Mouse (Mus musculus) midbrain, embryonic 15.5 days (tissue): ENCODE measurements around the gene Ndufaf2. TPM values are rescaled to one million over a fixed set of nuclear protein-coding genes. Genes with fewer than 3 reads are reported as not detected.

Experiments used
- ATAC-seq: fragments of 200-750 bp; cut with Nextera tagmentation; replicated peaks from 2 replicates; pipeline ENCODE4 v1.8.0; 2017; ENCODE audit warnings: moderate TSS enrichment
- H3K27ac ChIP-seq: fragments of 300-500 bp; sonication (generic); 2 replicates; pipeline ENCODE4 v1.5.1; 2015; ENCODE audit warnings: mild to moderate bottlenecking, inconsistent platforms
- H3K27me3 ChIP-seq: fragments of 300-500 bp; sonication (generic); replicated peaks from 2 replicates; pipeline ENCODE4 v1.6.1; 2015; ENCODE audit warnings: inconsistent platforms
- H3K36me3 ChIP-seq: fragments of 300-500 bp; sonication (generic); replicated peaks from 2 replicates; pipeline ENCODE4 v1.6.1; 2015; ENCODE audit warnings: inconsistent platforms
- H3K4me1 ChIP-seq: fragments of 300-500 bp; sonication (generic); 2 replicates; pipeline ENCODE4 v1.6.1; 2015; ENCODE audit warnings: inconsistent platforms
- H3K4me2 ChIP-seq: fragments of 300-500 bp; sonication (generic); 2 replicates; pipeline ENCODE4 v1.6.1; 2015; ENCODE audit warnings: inconsistent platforms, mild to moderate bottlenecking, moderate library complexity
- H3K4me3 ChIP-seq: fragments of 300-500 bp; sonication (generic); 2 replicates; pipeline ENCODE4 v1.5.1; 2015; ENCODE audit warnings: mild to moderate bottlenecking, inconsistent platforms
- H3K9ac ChIP-seq: fragments of 300-500 bp; sonication (generic); 2 replicates; pipeline ENCODE4 v1.6.1; 2015; ENCODE audit warnings: mild to moderate bottlenecking, inconsistent platforms
- H3K9me3 ChIP-seq: fragments of 300-500 bp; sonication (generic); 2 replicates; pipeline ENCODE4 v1.6.1; 2016; ENCODE audit warnings: inconsistent platforms
- WGBS: fragments of 180-500 bp; shearing (Covaris S2); methylation state at CpG from one replicate; pipeline ENCODE4 v1.1.7; 2015; ENCODE audit warnings: mixed read lengths; 5-methylcytosine and 5-hydroxymethylcytosine counted together
- polyA plus RNA-seq: library from polyadenylated mRNA; unstranded; fragments of >200 nt; fragmentation: Nextera tagmentation; extraction: Ambion mirVana; gene quantifications from 2 replicates; pipeline ENCODE4 v1.2.1, GENCODE M21; 2015

The Ndufaf2 gene
- polyA plus RNA-seq, 1 experiment from 2014 or later = 65.8 TPM

DNA sequence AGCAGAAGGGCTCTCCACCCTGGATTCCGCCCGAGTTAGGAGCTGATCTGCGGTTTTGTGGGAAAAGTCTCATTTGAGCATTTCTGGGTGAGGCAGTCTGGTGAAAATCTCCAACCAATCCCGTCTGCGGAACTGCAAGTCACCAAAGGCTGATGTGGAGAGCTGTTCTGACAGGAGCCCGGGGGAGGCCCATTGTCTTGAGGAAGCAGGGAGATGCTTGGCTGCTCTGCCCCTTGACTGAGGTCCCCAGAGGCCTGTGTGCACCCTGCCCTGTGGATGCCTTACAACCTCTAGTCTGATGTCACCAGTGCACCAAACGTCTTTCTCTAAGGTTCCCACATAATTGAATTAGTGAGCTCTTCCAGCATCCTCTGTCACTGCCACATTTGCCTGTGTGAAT, 163.2 kb downstream of the Ndufaf2 start:
- Histone ChIP-seq H3K9me3 (no peaks in the 10 kb centered on the region), H3K9ac (no peak overlapping the region), H3K4me1 (0 out of 2 replicates have a peak, but pooled peaks cover 3% of the 10 kb centered on the region), H3K27ac (no peak overlapping the region), H3K27me3 (no peaks in the 10 kb centered on the region), H3K36me3 (no peaks in the 10 kb centered on the region), H3K4me2 (no peak overlapping the region), H3K4me3 (no peak overlapping the region)
- WGBS = 30% methylated on average over 7 of the region's 7 CpGs
- no peak for ATAC-seq

DNA sequence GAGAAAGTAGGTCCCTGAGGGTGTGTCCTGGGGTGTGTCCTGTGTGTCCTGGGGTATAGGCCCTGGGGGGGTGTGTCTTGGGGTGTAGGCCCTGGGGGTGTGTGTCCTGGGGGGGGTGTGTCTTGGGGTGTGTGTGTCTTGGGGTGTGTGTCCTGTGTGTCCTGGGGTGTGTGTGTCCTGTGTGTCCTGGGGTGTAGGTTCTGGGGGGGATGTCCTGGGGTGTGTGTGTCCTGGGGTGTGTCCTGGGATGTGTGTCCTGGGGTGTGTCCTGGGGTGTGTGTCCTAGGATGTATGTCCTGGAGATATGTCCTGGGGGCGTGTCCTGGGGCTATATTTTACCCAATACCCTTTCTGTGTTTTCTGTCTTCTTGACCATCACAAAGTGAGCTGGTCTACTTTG, 165.8 kb downstream of the Ndufaf2 start:
- ATAC-seq = no peak
- H3K9me3 ChIP-seq = no peaks in the 10 kb centered on the region
- H3K4me3 ChIP-seq = no peak overlapping the region
- H3K36me3 ChIP-seq = no peaks in the 10 kb centered on the region
- no peak overlapping the region for H3K4me2 ChIP-seq
- no peak overlapping the region for H3K9ac ChIP-seq
- no peak overlapping the region for H3K27ac ChIP-seq
- H3K4me1 ChIP-seq = 0 out of 2 replicates have a peak, but pooled peaks cover 3% of the 10 kb centered on the region
- H3K27me3 ChIP-seq = no peaks in the 10 kb centered on the region
- 95% methylated on average over 1 of the region's 1 CpGs for WGBS

- no peaks in the 10 kb centered on the region for H3K27me3 ChIP-seq
Measured at GRCm38 (mm10) chr13:107984641-107985040, 173.8 kb downstream of the Ndufaf2 start.

DNA sequence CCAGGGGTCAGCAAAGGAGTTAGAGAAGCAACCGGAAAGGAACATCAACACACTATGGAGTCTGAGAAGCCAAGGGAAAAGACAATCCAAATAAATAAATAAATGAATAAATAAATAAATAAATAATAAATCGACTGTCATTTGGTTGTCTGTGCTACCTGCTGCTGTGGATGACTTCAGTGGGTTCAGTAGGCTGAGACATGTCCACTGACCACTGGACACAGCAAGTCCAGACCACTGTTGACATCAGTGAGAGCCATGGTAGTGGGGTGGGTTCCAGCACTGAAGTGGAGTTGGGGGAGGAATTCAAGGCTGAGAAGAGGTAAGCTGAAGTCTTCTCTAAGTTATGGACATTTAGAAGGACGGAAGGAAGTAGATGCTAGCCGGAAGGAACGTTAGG, 174.2 kb downstream of the Ndufaf2 start:
- Histone ChIP-seq H3K9ac (no peak overlapping the region), H3K36me3 (no peaks in the 10 kb centered on the region), H3K9me3 (no peaks in the 10 kb centered on the region), H3K4me1 (no peaks in the 10 kb centered on the region), H3K27ac (no peak overlapping the region), H3K4me3 (no peak overlapping the region), H3K4me2 (no peak overlapping the region), H3K27me3 (no peaks in the 10 kb centered on the region)
- no peak for ATAC-seq
- 92% methylated on average over 5 of the region's 5 CpGs for WGBS

More at GRCm38 (mm10) chr13:107984641-107985040, 173.8 kb downstream of the Ndufaf2 start:
- H3K9ac ChIP-seq = no peak overlapping the region
- H3K27ac ChIP-seq = no peak overlapping the region
- no peaks in the 10 kb centered on the region for H3K9me3 ChIP-seq
- WGBS = 88% methylated on average over 5 of the region's 5 CpGs
- H3K4me3 ChIP-seq = no peak overlapping the region
- H3K36me3 ChIP-seq = no peaks in the 10 kb centered on the region
- ATAC-seq = no peak
- no peaks in the 10 kb centered on the region for H3K4me1 ChIP-seq
- H3K4me2 ChIP-seq = no peak overlapping the region

DNA sequence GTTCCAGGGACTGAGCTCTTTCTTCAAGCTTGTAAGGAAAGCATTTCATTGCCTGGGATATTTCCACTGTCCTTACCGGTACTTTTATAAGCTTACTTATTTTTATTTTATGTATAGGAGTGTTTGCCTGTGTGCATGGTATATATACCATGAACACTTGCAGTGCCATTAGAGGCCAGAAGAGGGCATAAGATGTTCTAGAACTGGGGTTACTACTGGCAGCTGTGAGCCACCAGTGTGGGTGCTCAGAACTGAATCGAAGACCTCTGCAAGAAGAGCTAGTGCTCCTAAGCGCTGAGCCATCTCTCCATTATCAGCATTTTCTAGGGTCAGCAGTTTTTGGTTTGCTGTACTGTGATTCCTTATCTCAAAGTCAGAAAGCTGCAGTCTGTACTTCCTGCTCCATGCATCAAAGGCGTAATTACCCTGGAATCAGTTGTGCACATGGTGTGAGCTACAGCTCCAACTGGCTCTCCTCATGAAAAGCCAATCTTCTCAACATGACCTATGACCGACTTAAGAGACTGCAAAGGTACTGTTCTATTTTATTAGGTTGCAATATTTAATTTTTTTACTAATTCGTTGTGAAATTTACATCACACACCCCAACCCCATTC, 175.1 kb downstream of the Ndufaf2 start:
- Histone ChIP-seq H3K4me2 (no peak overlapping the region), H3K36me3 (no peaks in the 10 kb centered on the region), H3K4me1 (no peaks in the 10 kb centered on the region), H3K27me3 (no peaks in the 10 kb centered on the region), H3K9ac (no peak overlapping the region), H3K4me3 (no peak overlapping the region), H3K9me3 (no peaks in the 10 kb centered on the region), H3K27ac (no peak overlapping the region)
- WGBS = 95% methylated on average over 6 of the region's 6 CpGs
- no peak for ATAC-seq

DNA sequence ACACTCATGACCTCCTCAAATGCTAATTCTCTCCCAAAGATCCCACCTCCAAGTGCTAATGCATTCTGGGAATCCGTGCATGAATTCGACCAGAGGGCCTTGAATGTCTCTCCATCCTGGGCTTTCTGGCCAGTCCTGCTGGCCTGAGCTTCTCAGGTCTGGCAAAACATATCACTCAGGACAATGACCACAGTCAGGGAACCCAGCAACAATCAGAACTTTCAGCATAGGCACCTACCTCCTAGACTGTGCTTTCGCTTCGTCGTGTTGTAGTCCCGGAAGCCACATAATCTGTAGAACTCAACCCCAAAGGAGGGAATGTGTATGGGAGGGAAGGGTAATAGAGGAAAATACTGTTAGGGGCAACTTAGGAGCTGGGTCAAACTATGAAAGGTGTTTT, 179.0 kb downstream of the Ndufaf2 start:
- no peak for ATAC-seq
- 94% methylated on average over 6 of the region's 6 CpGs for WGBS

DNA sequence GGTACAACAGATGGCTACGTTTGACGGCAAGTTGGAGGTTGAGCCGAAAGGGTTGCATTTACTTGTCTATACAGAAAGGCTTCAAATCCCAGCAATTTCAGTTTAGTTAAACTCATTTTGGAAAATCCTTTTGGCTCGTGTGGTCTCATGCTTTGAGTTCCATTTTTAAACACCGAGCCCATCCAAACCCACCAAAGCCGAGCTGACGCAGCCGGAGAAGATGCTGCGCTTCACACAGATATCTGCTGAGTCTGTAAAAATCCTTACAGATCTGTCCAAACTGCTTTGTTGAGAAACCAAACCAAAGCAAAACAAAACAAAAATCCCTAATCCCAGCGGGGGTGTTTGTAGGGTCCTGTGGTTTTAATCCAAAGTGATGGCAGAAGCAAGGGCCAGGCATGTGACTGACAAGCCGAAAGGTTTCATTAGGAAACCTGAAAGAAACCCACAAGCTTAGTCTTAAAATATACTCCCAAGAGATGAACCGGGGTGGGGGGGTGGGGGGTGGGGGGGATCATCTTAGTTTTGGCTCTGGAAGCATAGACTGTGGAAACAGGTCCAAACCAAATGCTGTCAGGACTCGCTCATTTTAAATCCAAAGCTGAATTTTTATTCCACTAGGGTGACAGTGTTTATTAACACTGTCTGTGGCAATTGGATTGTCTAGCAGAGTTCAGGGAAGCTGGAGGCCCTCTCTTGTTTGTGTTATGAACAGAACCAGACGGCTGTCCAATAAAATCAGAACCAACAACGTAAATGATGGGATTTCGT, 181.4 kb downstream of the Ndufaf2 start:
- H3K27ac ChIP-seq = no peak overlapping the region
- H3K4me1 ChIP-seq = no peaks in the 10 kb centered on the region
- 75% methylated on average over 16 of the region's 16 CpGs for WGBS
- no peak overlapping the region for H3K9ac ChIP-seq
- no peaks in the 10 kb centered on the region for H3K9me3 ChIP-seq
- H3K4me2 ChIP-seq = no peak overlapping the region
- no peak overlapping the region for H3K4me3 ChIP-seq
- H3K36me3 ChIP-seq = no peaks in the 10 kb centered on the region
- no peaks in the 10 kb centered on the region for H3K27me3 ChIP-seq
- no peak for ATAC-seq

More for the DNA sequence above, 179.0 kb downstream of the Ndufaf2 start:
- no peak overlapping the region for H3K4me2 ChIP-seq
- no peak overlapping the region for H3K9ac ChIP-seq
- H3K4me3 ChIP-seq = no peak overlapping the region
- H3K27me3 ChIP-seq = no peaks in the 10 kb centered on the region
- no peaks in the 10 kb centered on the region for H3K4me1 ChIP-seq
- H3K36me3 ChIP-seq = no peaks in the 10 kb centered on the region
- no peak overlapping the region for H3K27ac ChIP-seq
- H3K9me3 ChIP-seq = no peaks in the 10 kb centered on the region

GRCm38 (mm10) chr13:107972451-107972850, 186.0 kb downstream of the Ndufaf2 start:
- ATAC-seq = no peak
- 86% methylated on average over 4 of the region's 4 CpGs for WGBS

GRCm38 (mm10) chr13:107971868-107972267, 186.6 kb downstream of the Ndufaf2 start:
- H3K27me3 ChIP-seq = no peaks in the 10 kb centered on the region
- no peak overlapping the region for H3K4me3 ChIP-seq
- no peak overlapping the region for H3K4me2 ChIP-seq
- H3K4me1 ChIP-seq = peaks cover 14% of the 10 kb centered on the region
- H3K27ac ChIP-seq = no peak overlapping the region
- 44% methylated on average over 7 of the region's 7 CpGs for WGBS
- H3K9me3 ChIP-seq = no peaks in the 10 kb centered on the region
- H3K36me3 ChIP-seq = no peaks in the 10 kb centered on the region
- no peak overlapping the region for H3K9ac ChIP-seq
- ATAC-seq = no peak

More at GRCm38 (mm10) chr13:107972451-107972850, 186.0 kb downstream of the Ndufaf2 start:
- Histone ChIP-seq H3K9ac (no peak overlapping the region), H3K27ac (no peak overlapping the region), H3K9me3 (no peaks in the 10 kb centered on the region), H3K27me3 (no peaks in the 10 kb centered on the region), H3K4me1 (peaks cover 14% of the 10 kb centered on the region), H3K36me3 (no peaks in the 10 kb centered on the region), H3K4me3 (no peak overlapping the region), H3K4me2 (no peak overlapping the region)

DNA sequence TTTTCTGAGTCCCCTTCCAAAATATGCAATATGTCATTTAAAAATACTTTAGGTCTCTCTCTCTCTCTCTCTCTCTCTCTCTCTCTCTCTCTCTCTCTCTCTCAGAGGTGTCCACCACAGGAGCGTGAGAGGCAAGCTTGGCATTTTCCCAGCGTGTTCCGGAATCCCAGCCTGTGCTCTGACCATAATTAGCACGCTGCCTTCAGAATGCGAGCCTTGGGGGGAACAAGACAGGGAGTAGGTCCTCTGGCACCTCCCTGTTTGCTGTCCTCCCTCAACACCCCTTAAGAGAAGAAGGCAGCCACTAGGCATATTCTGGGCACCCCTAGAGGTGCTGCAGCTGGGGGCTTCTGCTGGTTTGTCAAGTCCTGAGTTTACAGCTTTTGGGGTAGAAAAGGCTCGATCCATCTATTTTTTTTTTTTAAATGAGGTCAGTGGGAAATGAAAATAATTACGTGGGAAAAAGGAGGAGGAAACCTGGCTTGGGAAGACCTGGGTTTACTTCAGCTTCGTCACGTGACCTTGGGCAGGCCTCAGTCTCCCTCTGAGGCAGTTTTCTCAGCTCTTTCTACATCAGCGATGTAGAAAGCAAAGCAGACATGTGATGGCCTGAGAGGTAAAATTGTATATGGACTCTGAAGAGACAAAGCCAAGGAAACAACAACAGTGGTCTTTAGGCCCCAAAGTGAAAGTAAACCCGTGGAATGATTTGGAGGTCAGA, 187.8 kb downstream of the Ndufaf2 start:
- Histone ChIP-seq H3K27ac (0 out of 2 replicates have a peak overlapping the region, but pooled peaks have one; percentile 27), H3K4me2 (peak overlapping the region; percentile 25), H3K9me3 (no peaks in the 10 kb centered on the region), H3K36me3 (no peaks in the 10 kb centered on the region), H3K4me1 (peaks cover 14% of the 10 kb centered on the region), H3K9ac (no peak overlapping the region), H3K4me3 (no peak overlapping the region), H3K27me3 (no peaks in the 10 kb centered on the region)
- ATAC-seq = peak; percentile 25; the same call in 1 of the 2 replicates
- 47% methylated on average over 11 of the region's 11 CpGs for WGBS

DNA sequence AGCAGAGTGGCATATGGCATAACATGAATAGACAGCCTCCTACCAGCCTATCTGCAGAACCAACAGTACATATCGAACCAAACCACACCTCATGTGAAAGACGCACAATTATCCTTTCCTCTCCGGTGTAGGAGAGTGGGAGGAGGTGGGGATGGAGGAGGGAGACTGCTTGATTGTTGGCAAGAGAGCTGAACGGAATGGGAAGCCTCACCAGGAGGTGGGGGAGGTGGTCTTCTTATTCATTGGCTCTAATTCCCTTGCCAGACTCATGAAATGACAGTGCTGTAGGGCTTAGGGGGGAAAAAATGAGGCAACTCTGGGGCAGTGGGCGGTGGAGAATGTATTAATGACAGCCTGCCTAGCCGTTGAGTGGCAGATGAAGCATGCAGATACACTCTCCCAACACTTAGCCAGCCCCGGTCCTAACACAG, 188.4 kb downstream of the Ndufaf2 start:
- peaks cover 14% of the 10 kb centered on the region for H3K4me1 ChIP-seq
- 9% methylated on average over 7 of the region's 7 CpGs for WGBS
- peak; percentile 77 for ATAC-seq
- H3K36me3 ChIP-seq = no peaks in the 10 kb centered on the region
- no peak overlapping the region for H3K4me3 ChIP-seq
- H3K4me2 ChIP-seq = peak overlapping the region; percentile 25
- no peaks in the 10 kb centered on the region for H3K9me3 ChIP-seq
- peak overlapping the region; percentile 27; the same call in 1 of the 2 replicates for H3K27ac ChIP-seq
- H3K27me3 ChIP-seq = no peaks in the 10 kb centered on the region
- H3K9ac ChIP-seq = no peak overlapping the region

- 60% methylated on average over 7 of the region's 7 CpGs for whole genome bisulfite sequencing
- H3K9me3 ChIP-seq = no peaks in the 10 kb centered on the region
- H3K27ac ChIP-seq = no peak overlapping the region
- H3K4me1 ChIP-seq = peaks cover 25% of the 10 kb centered on the region; the same call in 1 of the 2 replicates
- H3K4me2 ChIP-seq = no peak overlapping the region
- no peaks in the 10 kb centered on the region for H3K27me3 ChIP-seq
- no peak overlapping the region for H3K9ac ChIP-seq
- no peak overlapping the region for H3K4me3 ChIP-seq
- H3K36me3 ChIP-seq = no peaks in the 10 kb centered on the region
- no peak for ATAC-seq
Measured at GRCm38 (mm10) chr13:107964616-107965015, 193.8 kb downstream of the Ndufaf2 start.
